Mouse (Mus musculus) brain, embryonic 14.5 days (tissue): ENCODE results near the gene Gaa. TPM values are rescaled to one million over a fixed set of nuclear protein-coding genes. Genes with fewer than 3 reads are reported as not detected.

ENCODE experiments used
- DNase-seq: peaks from one replicate; pipeline ENCODE4 v3.0.0-alpha.2; 2011; ENCODE audit warnings: low read depth
- CTCF ChIP-seq: fragments of 200-500 bp; IDR thresholded peaks from 2 replicates; pipeline ENCODE4 v1.5.1; 2012; ENCODE audit warnings: inconsistent platforms, mild to moderate bottlenecking, moderate library complexity, borderline replicate concordance; ENCODE audit not compliant: insufficient read depth, insufficient read length; ENCODE audit errors: extremely low read depth
- POLR2A ChIP-seq: fragments of 200-500 bp; IDR thresholded peaks from 2 replicates; pipeline ENCODE4 v1.6.1; 2012; ENCODE audit warnings: mild to moderate bottlenecking, inconsistent platforms, borderline replicate concordance; ENCODE audit not compliant: poor library complexity, insufficient read depth, insufficient read length, severe bottlenecking; ENCODE audit errors: extremely low read depth
- polyA plus RNA-seq: library from polyadenylated mRNA; depleted of rRNA; stranded (reverse); fragments of >200 nt; gene quantifications from 2 replicates; pipeline ENCODE4 v1.2.3, GENCODE M21; 2012; rRNA removed

The Gaa gene
- 93.3 and 102 TPM in 2 replicates for polyA plus RNA-seq

GRCm38 (mm10) chr11:119267768-119268556, at the start of gene Gaa:
Gaa (plus strand) TSS chr11:119267887.
- peak; percentile 43; the same call in 1 of the 2 replicates for TF ChIP-seq POLR2A
- TF ChIP-seq CTCF, result peak; percentile 98
- peak; percentile 96 for DNase-seq

- peak; percentile 91 for DNase-seq
- TF ChIP-seq CTCF (no peak), POLR2A (no peak)
These were observed 47.7 kb upstream of the Gaa start for GRCm38 (mm10) chr11:119219816-119220465.

- DNase-seq, result no peak
These were observed 45.7 kb upstream of the Gaa start for GRCm38 (mm10) chr11:119221812-119222510.

GRCm38 (mm10) chr11:119223124-119223890, 44.4 kb upstream of the Gaa start:
- peak; percentile 79 for DNase-seq
- TF ChIP-seq CTCF (no peak), POLR2A (no peak)

More at GRCm38 (mm10) chr11:119221812-119222510, 45.7 kb upstream of the Gaa start:
- TF ChIP-seq CTCF (no peak), POLR2A (no peak)

GRCm38 (mm10) chr11:119224926-119225325, 42.8 kb upstream of the Gaa start:
- no peak for TF ChIP-seq CTCF
- TF ChIP-seq POLR2A, result no peak
- no peak for DNase-seq

GRCm38 (mm10) chr11:119225634-119226033, 42.1 kb upstream of the Gaa start:
- TF ChIP-seq POLR2A (no peak), CTCF (no peak)
- DNase-seq, result no peak

- no peak for DNase-seq
- TF ChIP-seq POLR2A (no peak), CTCF (no peak)
These were observed 40.1 kb upstream of the Gaa start for GRCm38 (mm10) chr11:119227591-119227990.

- peak; percentile 93 for TF ChIP-seq POLR2A
- TF ChIP-seq CTCF, result no peak
- peak; percentile 88 for DNase-seq
These were observed 39.5 kb upstream of the Gaa start, which contains the start of the genes Tbc1d16 and Ccdc40 for GRCm38 (mm10) chr11:119228091-119228781. Tbc1d16 (minus strand) TSS chr11:119228499. Ccdc40 (plus strand) TSS chr11:119228572.

GRCm38 (mm10) chr11:119228846-119229626, 38.7 kb upstream of the Gaa start:
- no peak for TF ChIP-seq POLR2A
- TF ChIP-seq CTCF, result no peak

More at GRCm38 (mm10) chr11:119228846-119229626, 38.7 kb upstream of the Gaa start:
- DNase-seq, result peak; percentile 95
